In genomic region chr2:19037907-19038570, GRCm38 (mm10) we compare ENCODE assay signal across 15 mouse cellular contexts. TPM values are rescaled to one million over a fixed set of nuclear protein-coding genes. Genes with fewer than 3 reads are reported as not detected.
DNase-seq lines count a peak whose midpoint lies in the region; ATAC-seq and TF ChIP-seq lines count a peak whose summit lies in the region.
"Had no signal": no experiment of that assay in that cellular context is flagged by ENCODE, and none has a peak within 500 bp of the region (broad histone marks: within the 10 kb centered on the region; RNA-seq: fewer than 3 reads in every experiment).

No protein-coding gene starts in this region.

- H3K27ac ChIP-seq in liver, adult 2 months (replicated peaks; ENCODE audit: insufficient read depth, low read depth, low read length) = peak overlapping the region; percentile 52
- H3K27ac ChIP-seq in intestine, embryonic 15.5 days = peak overlapping the region; percentile 69
- H3K27ac ChIP-seq in midbrain, postnatal 0 days (ENCODE audit: low read depth, low read length) = no peak overlapping the region
- H3K27ac ChIP-seq: limb, embryonic 13.5 days had no signal

- no peak overlapping the region for H3K4me3 ChIP-seq in liver, adult 2 months (ENCODE audit: insufficient read depth, low read depth, low read length)
- H3K4me3 ChIP-seq in intestine, embryonic 15.5 days (replicated peaks) = no peak overlapping the region
- no peak overlapping the region for H3K4me3 ChIP-seq in midbrain, postnatal 0 days (ENCODE audit: low read depth, low read length)
- H3K4me3 ChIP-seq: limb, embryonic 13.5 days; myocyte had no signal

- H3K9me3 ChIP-seq in intestine, embryonic 15.5 days = no peaks in the 10 kb centered on the region
- H3K9me3 ChIP-seq in midbrain, postnatal 0 days (ENCODE audit: low read length) = no peaks in the 10 kb centered on the region
- H3K9me3 ChIP-seq: G1E; limb, embryonic 13.5 days had no signal

- H3K9ac ChIP-seq in liver, adult 2 months (ENCODE audit: low read depth, low read length) = no peak overlapping the region
- H3K9ac ChIP-seq in intestine, embryonic 15.5 days = no peak overlapping the region
- no peak overlapping the region for H3K9ac ChIP-seq in midbrain, postnatal 0 days (replicated peaks; ENCODE audit: low read length, poor library complexity, severe bottlenecking)
- H3K9ac ChIP-seq: limb, embryonic 13.5 days had no signal

- 70% methylated on average over 4 of the region's 4 CpGs for WGBS in liver, adult 2 months
- 51% methylated on average over 4 of the region's 4 CpGs for WGBS in intestine, embryonic 15.5 days
- WGBS in midbrain, postnatal 0 days = 84% methylated on average over 4 of the region's 4 CpGs

- no peaks in the 10 kb centered on the region for H3K4me1 ChIP-seq in liver, adult 2 months (ENCODE audit: control insufficient read depth, insufficient read depth, low read length)
- H3K4me1 ChIP-seq in intestine, embryonic 15.5 days (replicated peaks) = 0 out of 2 replicates have a peak, but pooled peaks cover 2% of the 10 kb centered on the region
- no peaks in the 10 kb centered on the region for H3K4me1 ChIP-seq in midbrain, postnatal 0 days (ENCODE audit: insufficient read depth, low read length)
- H3K4me1 ChIP-seq: limb, embryonic 13.5 days had no signal

- TF ChIP-seq CTCF in liver, adult 2 months (IDR thresholded peaks at IDR 0.05; ENCODE audit: low read depth, low read length) = no peak
- TF ChIP-seq CTCF in midbrain, postnatal 0 days (IDR thresholded peaks at IDR 0.05) = no peak

- H3K36me3 ChIP-seq in liver, adult 2 months (ENCODE audit: control insufficient read depth, insufficient read depth, low read length) = no peaks in the 10 kb centered on the region
- no peaks in the 10 kb centered on the region for H3K36me3 ChIP-seq in intestine, embryonic 15.5 days
- no peaks in the 10 kb centered on the region for H3K36me3 ChIP-seq in splenic B cell, adult 2 months (ENCODE audit: control insufficient read depth, insufficient read depth, low read length, poor library complexity, severe bottlenecking)
- H3K36me3 ChIP-seq in midbrain, postnatal 0 days (ENCODE audit: insufficient read depth, low read length) = no peaks in the 10 kb centered on the region
- H3K36me3 ChIP-seq: G1E; limb, embryonic 13.5 days had no signal

- TF ChIP-seq POLR2A in liver, adult 2 months (IDR thresholded peaks at IDR 0.05; ENCODE audit: extremely low read depth, insufficient read depth, low read length) = no peak

- H3K79me2 ChIP-seq in liver, adult 2 months (ENCODE audit: control insufficient read depth, insufficient read depth, low read length) = no peaks in the 10 kb centered on the region

- H3K4me2 ChIP-seq in intestine, embryonic 15.5 days (replicated peaks) = no peak overlapping the region
- no peak overlapping the region for H3K4me2 ChIP-seq in midbrain, postnatal 0 days (ENCODE audit: low read depth, low read length, poor library complexity, severe bottlenecking)
- H3K4me2 ChIP-seq: limb, embryonic 13.5 days had no signal

- peak; percentile 72 for ATAC-seq in granulocyte monocyte progenitor cell, adult 5-6 weeks (replicated peaks; ENCODE audit: poor library complexity, severe bottlenecking)
- ATAC-seq in intestine, embryonic 15.5 days = no peak
- no peak for ATAC-seq in midbrain, postnatal 0 days (ENCODE audit: low FRiP score)

- H3K27me3 ChIP-seq in liver, adult 2 months (ENCODE audit: control insufficient read depth, insufficient read depth, low read length) = no peaks in the 10 kb centered on the region
- H3K27me3 ChIP-seq in intestine, embryonic 15.5 days (replicated peaks) = no peaks in the 10 kb centered on the region
- no peaks in the 10 kb centered on the region for H3K27me3 ChIP-seq in splenic B cell, adult 2 months (ENCODE audit: control insufficient read depth, insufficient read depth, low read length, poor library complexity, severe bottlenecking)
- no peaks in the 10 kb centered on the region for H3K27me3 ChIP-seq in midbrain, postnatal 0 days (ENCODE audit: insufficient read depth, low read length)
- H3K27me3 ChIP-seq: limb, embryonic 13.5 days had no signal

- peak; percentile 35 for DNase-seq in liver, adult 2 months (ENCODE audit: extremely low read depth, low read depth, low spot score)
- no peak for DNase-seq in liver
- DNase-seq in splenic B cell, adult 2 months (ENCODE audit: low read depth, low spot score) = peak; percentile 27
- no peak for DNase-seq in frontal cortex, adult 2 months (ENCODE audit: extremely low spot score in 1 of 2, low spot score in 1 of 2)
- DNase-seq in urinary bladder, postnatal 10 days (ENCODE audit: low spot score) = no peak
- DNase-seq in midbrain, postnatal 0 days (ENCODE audit: low spot score) = no peak
- DNase-seq: cerebellum, adult 8-10 months; gastrocnemius, postnatal 36 days; right cerebral cortex, adult 18-20 months; thymus, postnatal 25 days had no signal

RNA-seq across cellular contexts. Expression of gene 4930426L09Rik, which starts 39.9 kb away (rescaled TPM):
- not detected in 2 replicates for total RNA-seq in liver, adult 2 months (2014; rRNA removed)
- 0.10 and 0.11 TPM in 2 replicates for polyA plus RNA-seq in liver, adult 2 months (2012; rRNA removed)
- 1.3 TPM in 1 of 2 replicates, not detected in the other for total RNA-seq in granulocyte monocyte progenitor cell, adult 5-6 weeks (2014; fragmentation: Nextera tagmentation)
- 0.62 TPM in 1 of 2 replicates, not detected in the other for total RNA-seq in granulocyte monocyte progenitor cell, adult 5-6 weeks (2017)
- 0.31 and 0.63 TPM in 2 replicates for polyA plus RNA-seq in intestine, embryonic 15.5 days (2015; fragmentation: Nextera tagmentation; extraction: Ambion mirVana)
- polyA plus RNA-seq in frontal cortex, adult 2 months (2012; rRNA removed) = 1.1 and 1.4 TPM in 2 replicates
- total RNA-seq in midbrain, postnatal 0 days (2014; rRNA removed) = 0.61 and 1.1 TPM in 2 replicates
- 0.40 and 0.41 TPM in 2 replicates for polyA plus RNA-seq in midbrain, postnatal 0 days (2015; fragmentation: Nextera tagmentation; extraction: Ambion mirVana)
- total RNA-seq: gastrocnemius, postnatal 36 days had no signal

RNA-seq across cellular contexts. Expression of gene Pip4k2a, which starts 40.1 kb away (rescaled TPM):
- 2.8 and 3.6 TPM in 2 replicates for total RNA-seq in liver, adult 2 months (2014; rRNA removed)
- 0.82 and 1.7 TPM in 2 replicates for polyA plus RNA-seq in liver, adult 2 months (2012; rRNA removed)
- total RNA-seq in granulocyte monocyte progenitor cell, adult 5-6 weeks (2014; fragmentation: Nextera tagmentation) = 29.3 TPM in 2 replicates
- 15.6 and 16.7 TPM in 2 replicates for total RNA-seq in granulocyte monocyte progenitor cell, adult 5-6 weeks (2017)
- polyA plus RNA-seq in intestine, embryonic 15.5 days (2015; fragmentation: Nextera tagmentation; extraction: Ambion mirVana) = 8.9 and 9.2 TPM in 2 replicates
- polyA plus RNA-seq in frontal cortex, adult 2 months (2012; rRNA removed) = 54.8 and 55.3 TPM in 2 replicates
- 7.1 and 8.4 TPM in 2 replicates for total RNA-seq in midbrain, postnatal 0 days (2014; rRNA removed)
- polyA plus RNA-seq in midbrain, postnatal 0 days (2015; fragmentation: Nextera tagmentation; extraction: Ambion mirVana) = 6.8 and 8.1 TPM in 2 replicates

Comparison
In these comparisons a context has a peak if more than half of its experiments do, and no peak if none do; other contexts are left out.
1. DNase-seq: peak in liver, adult 2 months (single experiment) and splenic B cell, adult 2 months (single experiment); none in liver (single experiment), frontal cortex, adult 2 months (0 of 2), urinary bladder, postnatal 10 days (single experiment) and midbrain, postnatal 0 days (single experiment).